Mouse (Mus musculus): ENCODE measurements around the gene Gm13691. TPM values are rescaled to one million over a fixed set of nuclear protein-coding genes. Genes with fewer than 3 reads are reported as not detected.
"Not testable (repeated sequence)": the region's sequence is repeated elsewhere in the genome, so short reads cannot be mapped to it uniquely, and the experiment has no call there.

Gene Gm13691
- total and polyA plus RNA-seq, 2 experiments from 2014 or later, result not detected

- not testable (repeated sequence) for H3K36me3 ChIP-seq (ENCODE audit: insufficient read depth, low read length); DNase-seq (ENCODE audit: low spot score); H3K27ac ChIP-seq; ATAC-seq; H3K27me3 ChIP-seq (ENCODE audit: insufficient read depth, low read length); H3K4me2 ChIP-seq (ENCODE audit: low read depth, low read length); H3K4me1 ChIP-seq (ENCODE audit: insufficient read depth, low read length); H3K9me3 ChIP-seq (ENCODE audit: low read length); H3K9ac ChIP-seq (replicated peaks; ENCODE audit: low read length); H3K4me3 ChIP-seq (ENCODE audit: low read length)
- WGBS, result 66% methylated on average over 7 of the region's 9 CpGs
These were observed 3.4 kb downstream of the Gm13691 start for GRCm38 (mm10) chr2:83993639-83994255.

- H3K9ac ChIP-seq (replicated peaks; ENCODE audit: low read length); H3K4me1 ChIP-seq (ENCODE audit: insufficient read depth, low read length); H3K4me2 ChIP-seq (ENCODE audit: low read depth, low read length); ATAC-seq; H3K27ac ChIP-seq; H3K36me3 ChIP-seq (ENCODE audit: insufficient read depth, low read length); H3K9me3 ChIP-seq (ENCODE audit: low read length); DNase-seq (ENCODE audit: low spot score); H3K4me3 ChIP-seq (ENCODE audit: low read length); H3K27me3 ChIP-seq (ENCODE audit: insufficient read depth, low read length): not testable (repeated sequence)
- no CpG with 5 or more reads among the region's 3 CpGs for WGBS
These were observed 4.2 kb downstream of the Gm13691 start for GRCm38 (mm10) chr2:83994526-83994925.

- Histone ChIP-seq H3K4me1 (ENCODE audit: insufficient read depth, low read length) (no peaks in the 10 kb centered on the region), H3K36me3 (ENCODE audit: insufficient read depth, low read length) (no peaks in the 10 kb centered on the region), H3K27me3 (ENCODE audit: insufficient read depth, low read length) (no peaks in the 10 kb centered on the region), H3K4me3 (ENCODE audit: low read length) (no peak overlapping the region), H3K27ac (no peak overlapping the region), H3K4me2 (ENCODE audit: low read depth, low read length) (no peak overlapping the region), H3K9ac (replicated peaks; ENCODE audit: low read length) (no peak overlapping the region), H3K9me3 (ENCODE audit: low read length) (no peaks in the 10 kb centered on the region)
- ATAC-seq (no peak), DNase-seq (ENCODE audit: low spot score) (peak; percentile 47)
- TF ChIP-seq CTCF (IDR thresholded peaks at IDR 0.05; ENCODE audit: low read depth), result no peak
- 41% methylated on average over 1 of the region's 1 CpGs for WGBS
These were observed 18.6 kb downstream of the Gm13691 start for GRCm38 (mm10) chr2:84008913-84009312.

GRCm38 (mm10) chr2:84009818-84010217 lies 19.5 kb downstream of the Gm13691 start:
- WGBS, result 75% methylated on average over 3 of the region's 3 CpGs
- no peak for TF ChIP-seq CTCF (IDR thresholded peaks at IDR 0.05; ENCODE audit: low read depth)

GRCm38 (mm10) chr2:84014572-84014971 lies 24.2 kb downstream of the Gm13691 start:
- no peak overlapping the region for H3K27ac ChIP-seq
- H3K9me3 ChIP-seq (ENCODE audit: low read length), result no peaks in the 10 kb centered on the region
- no peak overlapping the region for H3K9ac ChIP-seq (replicated peaks; ENCODE audit: low read length)
- no peak overlapping the region for H3K4me2 ChIP-seq (ENCODE audit: low read depth, low read length)
- 78% methylated on average over 6 of the region's 6 CpGs for whole genome bisulfite sequencing
- no peak for TF ChIP-seq CTCF (IDR thresholded peaks at IDR 0.05; ENCODE audit: low read depth)
- H3K4me3 ChIP-seq (ENCODE audit: low read length), result no peak overlapping the region
- H3K27me3 ChIP-seq (ENCODE audit: insufficient read depth, low read length), result no peaks in the 10 kb centered on the region
- ATAC-seq, result no peak
- H3K4me1 ChIP-seq (ENCODE audit: insufficient read depth, low read length), result no peaks in the 10 kb centered on the region; the same call in 1 of the 2 replicates
- no peak for DNase-seq (ENCODE audit: low spot score)
- H3K36me3 ChIP-seq (ENCODE audit: insufficient read depth, low read length), result no peaks in the 10 kb centered on the region

More at GRCm38 (mm10) chr2:84009818-84010217, 19.5 kb downstream of the Gm13691 start:
- Histone ChIP-seq H3K9ac (replicated peaks; ENCODE audit: low read length) (no peak overlapping the region), H3K9me3 (ENCODE audit: low read length) (no peaks in the 10 kb centered on the region), H3K36me3 (ENCODE audit: insufficient read depth, low read length) (no peaks in the 10 kb centered on the region), H3K4me2 (ENCODE audit: low read depth, low read length) (no peak overlapping the region), H3K4me1 (ENCODE audit: insufficient read depth, low read length) (no peaks in the 10 kb centered on the region), H3K4me3 (ENCODE audit: low read length) (no peak overlapping the region), H3K27ac (no peak overlapping the region), H3K27me3 (ENCODE audit: insufficient read depth, low read length) (no peaks in the 10 kb centered on the region)
- ATAC-seq (no peak), DNase-seq (ENCODE audit: low spot score) (no peak)

- not testable (repeated sequence) for H3K27ac ChIP-seq; H3K4me3 ChIP-seq (ENCODE audit: low read length); H3K9ac ChIP-seq (replicated peaks; ENCODE audit: low read length); H3K27me3 ChIP-seq (ENCODE audit: insufficient read depth, low read length); H3K4me1 ChIP-seq (ENCODE audit: insufficient read depth, low read length); H3K36me3 ChIP-seq (ENCODE audit: insufficient read depth, low read length); ATAC-seq; H3K9me3 ChIP-seq (ENCODE audit: low read length); H3K4me2 ChIP-seq (ENCODE audit: low read depth, low read length); DNase-seq (ENCODE audit: low spot score)
- WGBS, result 74% methylated on average over 5 of the region's 5 CpGs
These were observed 25.9 kb downstream of the Gm13691 start for GRCm38 (mm10) chr2:84016291-84016690.

- H3K4me1 ChIP-seq (ENCODE audit: insufficient read depth, low read length), result no peaks in the 10 kb centered on the region; the same call in 1 of the 2 replicates
- no peak for TF ChIP-seq CTCF (IDR thresholded peaks at IDR 0.05; ENCODE audit: low read depth)
- H3K9me3 ChIP-seq (ENCODE audit: low read length), result no peaks in the 10 kb centered on the region
- no peak overlapping the region for H3K27ac ChIP-seq
- DNase-seq (ENCODE audit: low spot score), result no peak
- H3K4me3 ChIP-seq (ENCODE audit: low read length), result no peak overlapping the region
- no peak overlapping the region for H3K4me2 ChIP-seq (ENCODE audit: low read depth, low read length)
- no peaks in the 10 kb centered on the region for H3K36me3 ChIP-seq (ENCODE audit: insufficient read depth, low read length)
- no peak overlapping the region for H3K9ac ChIP-seq (replicated peaks; ENCODE audit: low read length)
- no peak for ATAC-seq
- 55% methylated on average over 3 of the region's 3 CpGs for WGBS
- no peaks in the 10 kb centered on the region for H3K27me3 ChIP-seq (ENCODE audit: insufficient read depth, low read length)
These were observed 28.0 kb downstream of the Gm13691 start for GRCm38 (mm10) chr2:84018330-84018729.
